Mouse (Mus musculus) myocyte (in vitro differentiated cells): ENCODE results near the gene Isyna1. TPM values are rescaled to one million over a fixed set of nuclear protein-coding genes. Genes with fewer than 3 reads are reported as not detected.

Experiments
- H3K27me3 ChIP-seq: one replicate; pipeline ENCODE4 v1.6.1; 2011; ENCODE audit not compliant: control insufficient read depth, insufficient read depth, insufficient read length
- H3K36me3 ChIP-seq: one replicate; pipeline ENCODE4 v1.6.1; 2011; ENCODE audit not compliant: control insufficient read depth, insufficient read depth
- H3K4me2 ChIP-seq: one replicate; pipeline ENCODE4 v1.6.1; 2011; ENCODE audit warnings: low read depth, control low read depth
- H3K4me3 ChIP-seq: one replicate; pipeline ENCODE4 v1.5.1; 2011; ENCODE audit warnings: mild to moderate bottlenecking, control low read depth, moderate library complexity
- H3K79me2 ChIP-seq: one replicate; pipeline ENCODE4 v1.6.1; 2011; ENCODE audit not compliant: control insufficient read depth, insufficient read depth
- H3ac ChIP-seq: one replicate; pipeline ENCODE4 v1.6.1; 2011; ENCODE audit not compliant: control insufficient read depth, insufficient read length
- CEBPB ChIP-seq: IDR thresholded peaks from 2 replicates; pipeline ENCODE4 v1.6.1; 2011; ENCODE audit warnings: mild to moderate bottlenecking, moderate library complexity; ENCODE audit not compliant: poor library complexity, insufficient read depth, severe bottlenecking
- E2F4 ChIP-seq: IDR thresholded peaks from one replicate; pipeline ENCODE4 v1.6.1; 2011; ENCODE audit warnings: mild to moderate bottlenecking, control low read depth, moderate library complexity; ENCODE audit not compliant: insufficient read depth
- MAX ChIP-seq: IDR thresholded peaks from one replicate; pipeline ENCODE4 v1.6.1; 2011; ENCODE audit warnings: low read depth, mild to moderate bottlenecking, control low read depth
- MYOD1 ChIP-seq, 3 experiments: IDR thresholded peaks; one replicate each; pipeline ENCODE4 v1.6.1; 2011; ENCODE audit warnings: control low read depth in 2 of 3, low read depth in 2 of 3, mild to moderate bottlenecking in 2 of 3, moderate library complexity in 1 of 3; ENCODE audit not compliant: insufficient read length in 2 of 3, control insufficient read depth in 1 of 3
- MYOG ChIP-seq, 3 experiments: IDR thresholded peaks; one replicate each; pipeline ENCODE4 v1.6.1; 2011; ENCODE audit warnings: control low read depth in 2 of 3, low read depth in 2 of 3, mild to moderate bottlenecking in 2 of 3; ENCODE audit not compliant: insufficient read length in 2 of 3, control insufficient read depth in 1 of 3, insufficient read depth in 1 of 3
- POLR2A ChIP-seq: IDR thresholded peaks from one replicate; pipeline ENCODE4 v1.6.1; 2011; ENCODE audit warnings: low read depth, mild to moderate bottlenecking, control low read depth, moderate library complexity; ENCODE audit not compliant: insufficient read length
- POLR2AphosphoS2 ChIP-seq: IDR thresholded peaks from one replicate; pipeline ENCODE4 v1.6.1; 2011; ENCODE audit warnings: low read depth, control low read depth; ENCODE audit not compliant: insufficient read length
- REST ChIP-seq: IDR thresholded peaks from one replicate; pipeline ENCODE4 v1.6.1; 2011; ENCODE audit warnings: mild to moderate bottlenecking, control low read depth, moderate library complexity; ENCODE audit not compliant: insufficient read depth, insufficient read length
- SRF ChIP-seq: IDR thresholded peaks from one replicate; pipeline ENCODE4 v1.6.1; 2011; ENCODE audit warnings: low read depth; ENCODE audit not compliant: control insufficient read depth, insufficient read length
- TCF12 ChIP-seq: IDR thresholded peaks from one replicate; pipeline ENCODE4 v1.6.1; 2011; ENCODE audit warnings: mild to moderate bottlenecking, control low read depth; ENCODE audit not compliant: poor library complexity, insufficient read depth, severe bottlenecking
- TCF3 ChIP-seq: IDR thresholded peaks from one replicate; pipeline ENCODE4 v1.6.1; 2011; ENCODE audit warnings: low read depth, control low read depth; ENCODE audit not compliant: insufficient read length
- USF1 ChIP-seq: IDR thresholded peaks from one replicate; pipeline ENCODE4 v1.6.1; 2011; ENCODE audit warnings: low read depth, mild to moderate bottlenecking, control low read depth, moderate library complexity
- polyA plus RNA-seq: library from polyadenylated mRNA; unstranded; fragments of >200 nt; fragmentation: generic; extraction: Trizol; gene quantifications from one replicate; pipeline ENCODE4 v1.2.1, GENCODE M21; 2012; ENCODE audit warnings: missing spikeins

The Isyna1 gene
- polyA plus RNA-seq, 1 experiment = 40.4 TPM

DNA sequence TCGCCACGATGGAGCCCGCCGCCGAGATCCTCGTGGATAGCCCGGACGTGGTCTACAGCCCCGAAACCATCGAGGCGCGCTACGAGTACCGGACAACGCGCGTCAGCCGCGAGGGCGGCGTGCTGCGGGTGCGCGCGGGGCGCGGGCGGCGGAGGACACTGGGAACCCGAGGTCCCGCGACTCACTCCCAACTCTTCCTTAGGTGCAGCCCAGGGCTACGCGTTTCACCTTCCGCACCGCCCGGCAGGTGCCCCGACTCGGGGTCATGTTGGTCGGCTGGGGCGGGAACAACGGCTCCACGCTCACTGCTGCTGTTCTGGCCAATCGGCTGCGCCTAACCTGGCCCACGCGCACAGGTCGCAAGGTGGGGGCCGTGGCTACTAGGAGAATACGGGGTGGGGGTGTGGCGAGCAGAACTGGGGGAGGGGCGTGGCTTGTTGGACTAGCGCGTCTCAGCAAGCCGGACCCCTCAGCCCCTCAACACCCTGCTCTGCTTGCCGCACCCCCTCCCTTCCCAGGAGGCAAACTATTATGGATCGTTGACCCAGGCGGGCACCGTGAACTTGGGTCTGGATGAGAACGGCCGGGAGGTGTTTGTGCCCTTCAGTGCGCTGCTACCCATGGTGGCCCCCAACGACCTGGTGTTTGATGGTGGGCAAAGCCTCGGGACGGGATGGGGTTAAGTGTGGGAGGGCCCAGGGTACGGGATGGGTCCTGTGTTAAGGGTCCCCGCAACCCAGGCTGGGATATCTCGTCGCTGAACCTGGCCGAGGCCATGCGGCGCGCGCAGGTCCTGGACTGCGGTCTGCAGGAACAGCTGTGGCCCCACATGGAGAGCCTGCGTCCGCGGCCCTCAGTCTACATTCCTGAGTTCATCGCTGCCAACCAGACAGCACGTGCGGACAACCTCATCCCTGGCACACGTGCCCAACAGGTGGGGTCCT, 720 bp downstream of the Isyna1 start:
- Histone ChIP-seq H3K4me3 (peak overlapping the region; percentile 17), H3K79me2 (no peaks in the 10 kb centered on the region), H3K36me3 (peaks cover 3% of the 10 kb centered on the region), H3ac (peak overlapping the region; percentile 22), H3K27me3 (no peaks in the 10 kb centered on the region), H3K4me2 (peak overlapping the region; percentile 66)
- TF ChIP-seq SRF (no peak), CEBPB (no peak), POLR2AphosphoS2 (no peak), E2F4 (no peak), USF1 (no peak), TCF12 (no peak), TCF3 (no peak)

DNA sequence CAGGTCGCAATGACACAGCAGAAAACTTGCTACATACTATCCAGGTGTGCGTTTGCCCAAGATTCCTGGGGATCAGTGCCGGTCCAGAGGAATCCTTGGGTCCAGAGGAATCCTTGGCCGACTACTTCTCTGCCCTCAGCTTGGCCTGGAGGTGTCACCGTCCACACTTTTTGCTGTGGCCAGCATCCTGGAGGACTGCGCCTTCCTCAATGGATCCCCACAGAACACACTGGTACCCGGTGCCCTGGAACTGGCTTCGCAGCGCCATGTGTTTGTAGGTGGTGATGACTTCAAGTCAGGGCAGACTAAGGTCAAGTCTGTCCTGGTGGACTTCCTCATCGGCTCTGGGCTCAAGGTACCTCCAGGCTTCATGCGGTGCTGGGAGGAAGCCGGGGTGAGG, 1.6 kb downstream of the Isyna1 start:
- Histone ChIP-seq H3K4me3 (no peak overlapping the region), H3K27me3 (no peaks in the 10 kb centered on the region), H3K79me2 (no peaks in the 10 kb centered on the region), H3K4me2 (no peak overlapping the region), H3ac (no peak overlapping the region), H3K36me3 (peaks cover 3% of the 10 kb centered on the region)
- no peak for TF ChIP-seq MAX

DNA sequence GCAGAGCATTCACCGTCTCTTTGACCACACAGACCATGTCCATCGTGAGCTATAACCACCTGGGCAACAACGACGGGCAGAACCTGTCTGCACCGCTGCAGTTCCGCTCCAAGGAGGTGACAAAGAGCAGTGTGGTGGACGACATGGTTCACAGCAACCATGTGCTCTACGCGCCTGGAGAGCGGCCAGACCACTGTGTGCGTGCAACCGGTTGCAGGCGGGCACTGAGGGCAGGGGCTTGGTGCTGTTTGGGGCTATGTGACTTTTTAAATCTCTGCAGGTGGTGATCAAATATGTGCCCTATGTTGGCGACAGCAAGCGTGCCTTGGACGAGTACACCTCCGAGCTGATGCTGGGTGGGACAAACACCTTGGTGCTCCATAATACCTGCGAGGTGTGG, 2.0 kb downstream of the Isyna1 start:
- no peaks in the 10 kb centered on the region for H3K27me3 ChIP-seq
- H3K4me3 ChIP-seq = no peak overlapping the region
- H3K79me2 ChIP-seq = no peaks in the 10 kb centered on the region
- TF ChIP-seq POLR2A (no peak), POLR2AphosphoS2 (no peak), TCF3 (no peak), TCF12 (no peak), CEBPB (no peak), E2F4 (no peak), MYOD1 (IDR thresholded peaks at IDR 0.05; ENCODE audit: control insufficient read depth in 1 of 3, insufficient read length in 2 of 3, low read depth in 2 of 3) (no peak), SRF (no peak), USF1 (no peak)
- H3K36me3 ChIP-seq = peaks cover 3% of the 10 kb centered on the region
- H3K4me2 ChIP-seq = no peak overlapping the region
- H3ac ChIP-seq = no peak overlapping the region

DNA sequence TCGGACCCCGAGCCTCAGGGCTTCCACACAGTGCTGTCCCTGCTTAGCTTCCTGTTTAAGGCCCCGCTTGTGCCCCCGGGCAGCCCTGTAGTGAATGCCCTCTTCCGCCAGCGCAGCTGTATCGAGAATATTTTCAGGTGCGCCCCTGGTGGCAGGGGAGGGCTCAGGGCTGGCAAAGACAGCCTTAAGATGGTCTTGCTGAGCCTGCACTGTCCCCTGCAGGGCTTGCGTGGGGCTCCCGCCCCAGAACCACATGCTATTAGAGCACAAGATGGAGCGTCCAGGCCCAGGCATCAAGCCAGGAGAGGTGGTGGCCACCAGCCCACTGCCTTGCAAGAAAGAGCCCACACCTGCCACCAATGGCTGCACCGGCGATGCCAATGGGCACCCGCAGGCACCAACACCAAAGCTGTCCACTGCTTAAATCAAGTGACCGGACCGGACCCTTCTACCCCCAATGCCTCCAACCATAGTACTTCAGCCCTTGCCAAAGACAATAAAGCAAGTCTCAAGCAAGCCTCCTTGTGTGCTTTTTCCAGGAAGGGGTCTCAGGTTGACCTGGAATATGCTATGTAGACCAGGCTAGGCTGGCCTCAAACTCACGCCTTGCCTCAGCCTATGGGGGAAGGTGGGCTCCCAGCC, 2.7 kb downstream of the Isyna1 start:
- H3K36me3 ChIP-seq = peaks cover 2% of the 10 kb centered on the region
- H3ac ChIP-seq = no peak overlapping the region
- no peaks in the 10 kb centered on the region for H3K27me3 ChIP-seq
- H3K79me2 ChIP-seq = no peaks in the 10 kb centered on the region
- no peak overlapping the region for H3K4me2 ChIP-seq
- TF ChIP-seq E2F4 (no peak), POLR2A (no peak), TCF12 (no peak), MYOD1 (IDR thresholded peaks at IDR 0.05; ENCODE audit: control insufficient read depth in 1 of 3, insufficient read length in 2 of 3, low read depth in 2 of 3) (no peak), CEBPB (no peak), TCF3 (no peak), SRF (no peak), MYOG (IDR thresholded peaks at IDR 0.05; ENCODE audit: control insufficient read depth in 1 of 3, insufficient read depth in 1 of 3, insufficient read length in 2 of 3, low read depth in 2 of 3) (no peak), REST (no peak), USF1 (no peak), MAX (no peak), POLR2AphosphoS2 (no peak)
- H3K4me3 ChIP-seq = no peak overlapping the region
